Mouse (Mus musculus) G1E (cell line): Measurements from ENCODE around the gene Mbnl1.

ENCODE experiments used
- CTCF ChIP-seq: IDR thresholded peaks from 2 replicates; pipeline ENCODE4 v1.5.1; 2012; ENCODE audit warnings: low read depth, low read length, inconsistent platforms, mixed read lengths
- GATA1 ChIP-seq: IDR thresholded peaks from 2 replicates; pipeline ENCODE4 v1.6.1; 2012; ENCODE audit warnings: borderline replicate concordance, low read length, inconsistent platforms, mixed read lengths
- GATA2 ChIP-seq: IDR thresholded peaks from 2 replicates; pipeline ENCODE4 v1.6.1; 2012; ENCODE audit warnings: low read depth, low read length, inconsistent platforms, borderline replicate concordance
- POLR2AphosphoS5 ChIP-seq: IDR thresholded peaks from 2 replicates; pipeline ENCODE4 v1.6.1; 2012; ENCODE audit warnings: low read depth, low read length, inconsistent platforms; ENCODE audit not compliant: insufficient replicate concordance
- TAL1 ChIP-seq: conservative IDR thresholded peaks from 2 replicates; pipeline ENCODE4 v1.6.1; 2012; ENCODE audit warnings: low read depth, low read length, inconsistent platforms, mixed read lengths

GRCm38 (mm10) chr3:60496197-60496596 is 23.6 kb downstream of the Mbnl1 start:
- TF ChIP-seq CTCF (no peak), GATA1 (no peak), POLR2AphosphoS5 (no peak), TAL1 (no peak), GATA2 (no peak)
